Mouse (Mus musculus) intestine, postnatal 0 days (tissue): ENCODE data around the gene Gpc3. TPM values are rescaled to one million over a fixed set of nuclear protein-coding genes. Genes with fewer than 3 reads are reported as not detected.

ENCODE experiments used
- ATAC-seq: fragments of 200-750 bp; cut with Nextera tagmentation; 2 replicates; pipeline ENCODE4 v1.8.0; 2017; ENCODE audit warnings: mild to moderate bottlenecking, moderate TSS enrichment, moderate library complexity
- H3K27ac ChIP-seq: fragments of 300-500 bp; sonication (generic); 2 replicates; pipeline ENCODE4 v1.5.1; 2014; ENCODE audit warnings: mild to moderate bottlenecking, low read depth, low read length, moderate library complexity
- H3K27me3 ChIP-seq: fragments of 300-500 bp; sonication (generic); replicated peaks from 2 replicates; pipeline ENCODE4 v1.6.1; 2014; ENCODE audit warnings: low read length, mixed read lengths; ENCODE audit not compliant: control insufficient read depth, insufficient read depth
- H3K36me3 ChIP-seq: fragments of 300-500 bp; sonication (generic); 2 replicates; pipeline ENCODE4 v1.6.1; 2014; ENCODE audit warnings: mild to moderate bottlenecking, moderate library complexity; ENCODE audit not compliant: control insufficient read depth, insufficient read depth
- H3K4me1 ChIP-seq: fragments of 300-500 bp; sonication (generic); replicated peaks from 2 replicates; pipeline ENCODE4 v1.6.1; 2014; ENCODE audit warnings: antibody characterized with exemption, low read length, mixed read lengths; ENCODE audit not compliant: control insufficient read depth, insufficient read depth
- H3K4me2 ChIP-seq: fragments of 300-500 bp; sonication (generic); replicated peaks from 2 replicates; pipeline ENCODE4 v1.6.1; 2014; ENCODE audit warnings: low read depth, mild to moderate bottlenecking, moderate library complexity
- H3K4me3 ChIP-seq: fragments of 300-500 bp; sonication (generic); 2 replicates; pipeline ENCODE4 v1.5.1; 2014; ENCODE audit warnings: low read depth, low read length
- H3K9ac ChIP-seq: fragments of 300-500 bp; sonication (generic); 2 replicates; pipeline ENCODE4 v1.6.1; 2014; ENCODE audit warnings: mild to moderate bottlenecking, low read depth, low read length
- H3K9me3 ChIP-seq: fragments of 300-500 bp; sonication (generic); 2 replicates; pipeline ENCODE4 v1.6.1; 2016; ENCODE audit warnings: mixed run types; ENCODE audit not compliant: control insufficient read depth
- CTCF ChIP-seq: sonication (generic); IDR thresholded peaks from 2 replicates; pipeline ENCODE4 v1.5.1; 2016; ENCODE audit warnings: low read depth, mild to moderate bottlenecking, control low read depth, antibody characterized with exemption, moderate library complexity
- WGBS: fragments of 180-500 bp; shearing (Covaris S2); extraction: QIAGEN DNeasy Blood & Tissue Kit; methylation state at CpG from one replicate; pipeline ENCODE4 v1.1.7; 2014; 5-methylcytosine and 5-hydroxymethylcytosine counted together
- polyA plus RNA-seq: library from polyadenylated mRNA; unstranded; fragments of >200 nt; fragmentation: Nextera tagmentation; extraction: Ambion mirVana; gene quantifications from 2 replicates; pipeline ENCODE4 v1.2.1, GENCODE M21; 2015

Gpc3 gene
- polyA plus RNA-seq, 1 experiment from 2014 or later, result 240 TPM

DNA sequence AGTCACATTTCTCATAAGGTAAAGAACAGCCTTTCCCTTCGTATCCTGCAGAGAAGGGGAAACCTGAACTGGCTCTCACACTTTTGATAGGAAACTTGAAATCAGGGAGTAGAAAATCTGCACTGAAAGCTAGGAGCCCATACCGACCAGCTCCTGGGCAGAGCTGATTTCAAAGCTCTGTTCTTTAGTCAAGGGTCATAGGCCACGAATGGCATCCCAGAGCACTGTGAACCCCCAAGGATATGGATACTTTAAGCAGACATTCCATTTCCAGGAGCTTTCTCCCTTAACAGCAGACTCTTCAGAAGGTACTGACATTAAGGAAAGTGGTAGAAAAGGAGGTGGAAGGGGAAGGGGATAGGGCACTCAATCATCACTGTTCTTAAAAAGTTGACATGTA, 165.3 kb downstream of the Gpc3 start:
- H3K4me3 ChIP-seq, result no peak overlapping the region
- WGBS, result 48% methylated on average over 3 of the region's 3 CpGs
- TF ChIP-seq CTCF, result no peak
- H3K4me1 ChIP-seq, result no peaks in the 10 kb centered on the region
- no peaks in the 10 kb centered on the region for H3K9me3 ChIP-seq
- H3K9ac ChIP-seq, result no peak overlapping the region
- no peak for ATAC-seq
- no peaks in the 10 kb centered on the region for H3K36me3 ChIP-seq
- H3K27ac ChIP-seq, result no peak overlapping the region
- H3K4me2 ChIP-seq, result no peak overlapping the region
- H3K27me3 ChIP-seq, result no peaks in the 10 kb centered on the region

DNA sequence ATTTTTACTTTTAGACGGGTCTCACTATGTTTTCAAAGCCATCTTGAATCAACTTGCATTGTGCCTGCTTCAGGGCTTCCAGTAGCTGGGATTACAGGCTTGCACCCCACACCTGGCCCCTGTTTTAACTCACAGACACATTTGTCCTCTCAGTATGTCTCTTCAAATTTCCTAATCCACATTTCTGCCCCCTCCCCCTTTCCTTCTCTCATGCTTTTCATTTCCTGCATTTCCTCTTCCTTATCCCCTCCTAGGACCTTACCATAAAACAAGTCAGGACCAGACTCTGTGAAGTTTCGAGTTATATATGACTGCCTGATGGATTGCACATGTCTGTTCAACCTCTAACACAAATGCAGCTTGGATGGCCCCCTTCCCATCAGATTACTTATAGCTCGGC, 167.2 kb downstream of the Gpc3 start:
- no peak overlapping the region for H3K4me2 ChIP-seq
- H3K9ac ChIP-seq, result no peak overlapping the region
- no peak overlapping the region for H3K4me3 ChIP-seq
- H3K27me3 ChIP-seq, result no peaks in the 10 kb centered on the region
- H3K4me1 ChIP-seq, result no peaks in the 10 kb centered on the region
- no peak overlapping the region for H3K27ac ChIP-seq
- 66% methylated on average over 3 of the region's 3 CpGs for WGBS
- no peak for ATAC-seq
- TF ChIP-seq CTCF, result no peak
- H3K36me3 ChIP-seq, result no peaks in the 10 kb centered on the region
- no peaks in the 10 kb centered on the region for H3K9me3 ChIP-seq

DNA sequence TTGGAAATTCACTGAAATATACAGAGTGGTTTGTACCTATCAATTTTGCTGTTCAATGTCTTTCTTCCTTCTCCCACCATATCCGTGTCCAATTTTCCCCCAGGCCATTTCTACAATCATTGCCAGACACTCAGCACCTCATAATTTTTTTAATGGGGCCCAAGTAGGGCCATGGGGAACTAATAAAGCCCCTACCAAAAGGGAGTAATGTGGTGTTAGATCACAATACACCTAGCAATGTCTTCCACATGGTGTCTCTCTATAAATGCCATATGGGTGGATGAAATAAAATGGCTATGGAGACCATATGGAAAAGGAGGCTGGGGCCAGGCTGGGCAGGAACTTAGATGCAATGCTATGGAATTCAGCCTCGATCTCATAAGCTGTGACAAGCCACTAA, 168.8 kb downstream of the Gpc3 start:
- no peak for ATAC-seq
- no peak overlapping the region for H3K4me2 ChIP-seq

GRCm38 (mm10) chrX:52441798-52442197, 172.0 kb downstream of the Gpc3 start:
- no peak for ATAC-seq
- Histone ChIP-seq H3K9ac (no peak overlapping the region), H3K36me3 (no peaks in the 10 kb centered on the region), H3K4me1 (no peaks in the 10 kb centered on the region), H3K9me3 (no peaks in the 10 kb centered on the region), H3K27me3 (no peaks in the 10 kb centered on the region), H3K27ac (no peak overlapping the region), H3K4me3 (no peak overlapping the region), H3K4me2 (no peak overlapping the region)
- WGBS, result 63% methylated on average over 3 of the region's 3 CpGs
- TF ChIP-seq CTCF, result peak; percentile 52

More for the DNA sequence above, 168.8 kb downstream of the Gpc3 start:
- H3K27ac ChIP-seq, result no peak overlapping the region
- no peak overlapping the region for H3K9ac ChIP-seq
- no peaks in the 10 kb centered on the region for H3K36me3 ChIP-seq
- H3K4me3 ChIP-seq, result no peak overlapping the region
- no peaks in the 10 kb centered on the region for H3K9me3 ChIP-seq
- H3K27me3 ChIP-seq, result no peaks in the 10 kb centered on the region
- 80% methylated on average over 2 of the region's 2 CpGs for WGBS
- no peaks in the 10 kb centered on the region for H3K4me1 ChIP-seq
- no peak for TF ChIP-seq CTCF

GRCm38 (mm10) chrX:52439421-52439820, 174.3 kb downstream of the Gpc3 start:
- Histone ChIP-seq H3K4me2 (no peak overlapping the region), H3K4me1 (no peaks in the 10 kb centered on the region), H3K9ac (no peak overlapping the region), H3K36me3 (no peaks in the 10 kb centered on the region), H3K27me3 (no peaks in the 10 kb centered on the region), H3K9me3 (no peaks in the 10 kb centered on the region), H3K27ac (no peak overlapping the region), H3K4me3 (no peak overlapping the region)
- ATAC-seq, result no peak
- 65% methylated on average over 5 of the region's 5 CpGs for WGBS
- TF ChIP-seq CTCF, result no peak

DNA sequence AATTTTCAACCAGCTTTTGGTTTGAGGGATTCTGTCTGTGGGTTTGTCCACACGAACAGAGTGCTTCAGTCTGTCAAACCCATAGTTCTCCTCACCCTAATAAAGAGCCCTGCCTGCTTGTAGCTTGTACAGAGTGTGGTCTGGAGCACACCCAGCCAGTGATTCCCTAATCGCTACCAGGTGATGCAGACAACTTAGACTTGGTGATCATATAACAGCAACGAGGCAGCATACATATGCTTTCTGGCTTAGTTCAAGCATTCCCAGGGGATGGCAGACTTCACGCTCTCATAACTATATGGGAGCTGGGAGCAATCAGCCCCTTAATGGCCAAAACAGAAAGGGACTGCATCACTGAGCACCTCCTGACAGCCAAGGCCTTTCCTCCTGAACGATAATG, 188.1 kb downstream of the Gpc3 start:
- TF ChIP-seq CTCF, result no peak
- no peaks in the 10 kb centered on the region for H3K9me3 ChIP-seq
- WGBS, result 77% methylated on average over 5 of the region's 5 CpGs
- no peak overlapping the region for H3K4me3 ChIP-seq
- H3K27me3 ChIP-seq, result no peaks in the 10 kb centered on the region
- no peak overlapping the region for H3K4me2 ChIP-seq
- no peaks in the 10 kb centered on the region for H3K36me3 ChIP-seq
- H3K9ac ChIP-seq, result no peak overlapping the region
- ATAC-seq, result no peak
- H3K4me1 ChIP-seq, result no peaks in the 10 kb centered on the region
- H3K27ac ChIP-seq, result no peak overlapping the region

- H3K4me2 ChIP-seq, result no peak overlapping the region
- 74% methylated on average over 3 of the region's 3 CpGs for WGBS
Measured at GRCm38 (mm10) chrX:52419850-52420249, 193.9 kb downstream of the Gpc3 start.

More at GRCm38 (mm10) chrX:52419850-52420249, 193.9 kb downstream of the Gpc3 start:
- no peak for ATAC-seq
- Histone ChIP-seq H3K27me3 (no peaks in the 10 kb centered on the region), H3K36me3 (no peaks in the 10 kb centered on the region), H3K27ac (no peak overlapping the region), H3K9me3 (no peaks in the 10 kb centered on the region), H3K4me3 (no peak overlapping the region), H3K4me1 (no peaks in the 10 kb centered on the region), H3K9ac (no peak overlapping the region)
- TF ChIP-seq CTCF, result no peak
